Mouse (Mus musculus) liver, embryonic 14.5 days (tissue): ENCODE results near the gene Olfr1033.

Source experiments
- CTCF ChIP-seq: IDR thresholded peaks from 2 replicates; pipeline ENCODE4 v1.5.1; 2016; ENCODE audit warnings: antibody characterized with exemption, low read depth, control low read depth
- EP300 ChIP-seq: IDR thresholded peaks from 2 replicates; pipeline ENCODE4 v1.6.1; 2016; ENCODE audit warnings: antibody characterized with exemption, low read depth

DNA sequence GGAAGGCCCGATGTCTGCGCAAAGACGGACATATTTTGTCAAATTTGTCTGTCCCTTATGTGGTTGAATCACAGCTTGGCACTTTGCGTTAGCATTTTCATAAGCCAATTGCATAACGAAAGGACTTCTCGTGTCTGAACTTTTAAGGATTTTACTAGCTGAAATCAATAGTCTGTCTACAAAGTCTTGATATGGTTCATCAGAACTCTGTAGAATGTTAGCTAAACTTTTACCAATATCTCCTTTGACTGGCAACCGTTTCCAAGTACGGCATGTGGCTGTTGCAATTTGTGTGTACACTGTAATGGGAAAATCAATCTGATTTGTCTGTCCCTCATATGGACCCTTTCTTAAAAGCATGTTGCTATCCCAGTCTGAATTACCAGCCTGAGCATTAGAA, 49.8 kb downstream of the Olfr1033 start:
- TF ChIP-seq CTCF (no peak), EP300 (no peak)
